Mouse (Mus musculus) liver, embryonic 16.5 days (tissue): ENCODE results near the gene B3galnt2. TPM values are rescaled to one million over a fixed set of nuclear protein-coding genes. Genes with fewer than 3 reads are reported as not detected.

Source experiments
- ATAC-seq: fragments of 200-750 bp; cut with Nextera tagmentation; 2 replicates; pipeline ENCODE4 v1.8.0; 2017; ENCODE audit warnings: low read depth, mild to moderate bottlenecking, moderate number of reproducible peaks, moderate library complexity
- H3K27ac ChIP-seq: fragments of 300-500 bp; sonication (generic); 2 replicates; pipeline ENCODE4 v1.5.1; 2014; ENCODE audit warnings: mild to moderate bottlenecking, low read length
- H3K27me3 ChIP-seq: fragments of 300-500 bp; sonication (generic); 2 replicates; pipeline ENCODE4 v1.6.1; 2014; ENCODE audit warnings: low read depth, low read length, mixed read lengths; ENCODE audit not compliant: control insufficient read depth, insufficient read depth
- H3K36me3 ChIP-seq: fragments of 300-500 bp; sonication (generic); 2 replicates; pipeline ENCODE4 v1.6.1; 2014; ENCODE audit warnings: mild to moderate bottlenecking; ENCODE audit not compliant: control insufficient read depth, insufficient read depth
- H3K4me1 ChIP-seq: fragments of 300-500 bp; sonication (generic); 2 replicates; pipeline ENCODE4 v1.6.1; 2014; ENCODE audit warnings: low read depth, low read length, mixed read lengths; ENCODE audit not compliant: control insufficient read depth
- H3K4me2 ChIP-seq: fragments of 300-500 bp; sonication (generic); 2 replicates; pipeline ENCODE4 v1.6.1; 2014; ENCODE audit warnings: low read depth, low read length, mixed read lengths
- H3K4me3 ChIP-seq: fragments of 300-500 bp; sonication (generic); 2 replicates; pipeline ENCODE4 v1.5.1; 2014; ENCODE audit warnings: low read depth, mild to moderate bottlenecking, low read length
- H3K9ac ChIP-seq: fragments of 300-500 bp; sonication (generic); 2 replicates; pipeline ENCODE4 v1.6.1; 2014; ENCODE audit warnings: low read depth, low read length
- H3K9me3 ChIP-seq: fragments of 300-500 bp; sonication (generic); replicated peaks from 2 replicates; pipeline ENCODE4 v1.6.1; 2016; ENCODE audit warnings: low read length; ENCODE audit not compliant: control insufficient read depth
- WGBS: fragments of 180-500 bp; shearing (Covaris S2); extraction: QIAGEN DNeasy Blood & Tissue Kit; methylation state at CpG from one replicate; pipeline ENCODE4 v1.1.7; 2014; ENCODE audit not compliant: insufficient replicate concordance; 5-methylcytosine and 5-hydroxymethylcytosine counted together
- polyA plus RNA-seq: library from polyadenylated mRNA; unstranded; fragments of >200 nt; fragmentation: Nextera tagmentation; extraction: Ambion mirVana; gene quantifications from 2 replicates; pipeline ENCODE4 v1.2.1, GENCODE M21; 2015

B3galnt2 gene
- polyA plus RNA-seq, 1 experiment from 2014 or later = 23.2 TPM

- Histone ChIP-seq H3K36me3 (peaks cover 50% of the 10 kb centered on the region), H3K27me3 (no peaks in the 10 kb centered on the region), H3K4me3 (no peak overlapping the region), H3K9me3 (no peaks in the 10 kb centered on the region), H3K27ac (no peak overlapping the region), H3K9ac (no peak overlapping the region), H3K4me1 (no peaks in the 10 kb centered on the region), H3K4me2 (no peak overlapping the region)
- ATAC-seq = no peak
- WGBS = 80% methylated on average over 5 of the region's 5 CpGs
Observed at GRCm38 (mm10) chr13:13995046-13995445, 40.8 kb downstream of the B3galnt2 start.

GRCm38 (mm10) chr13:13997476-13997875 lies 43.2 kb downstream of the B3galnt2 start:
- Histone ChIP-seq H3K4me2 (no peak overlapping the region), H3K27me3 (no peaks in the 10 kb centered on the region), H3K9me3 (no peaks in the 10 kb centered on the region), H3K4me1 (no peaks in the 10 kb centered on the region), H3K9ac (no peak overlapping the region), H3K36me3 (peaks cover 61% of the 10 kb centered on the region), H3K4me3 (no peak overlapping the region), H3K27ac (no peak overlapping the region)
- peak; percentile 85 for ATAC-seq
- 67% methylated on average over 5 of the region's 5 CpGs for WGBS

- Histone ChIP-seq H3K4me3 (no peak overlapping the region), H3K9me3 (no peaks in the 10 kb centered on the region), H3K36me3 (peaks cover 44% of the 10 kb centered on the region), H3K9ac (no peak overlapping the region), H3K27ac (no peak overlapping the region), H3K27me3 (no peaks in the 10 kb centered on the region), H3K4me1 (no peaks in the 10 kb centered on the region), H3K4me2 (no peak overlapping the region)
- 66% methylated on average over 2 of the region's 2 CpGs for WGBS
- ATAC-seq = no peak; the same call in 1 of the 2 replicates
Observed at GRCm38 (mm10) chr13:14002706-14003105, 48.4 kb downstream of the B3galnt2 start.

- Histone ChIP-seq H3K4me3 (no peak overlapping the region), H3K9me3 (no peaks in the 10 kb centered on the region), H3K9ac (no peak overlapping the region), H3K27me3 (no peaks in the 10 kb centered on the region), H3K36me3 (peaks cover 33% of the 10 kb centered on the region), H3K4me2 (no peak overlapping the region), H3K27ac (no peak overlapping the region), H3K4me1 (no peaks in the 10 kb centered on the region)
- no peak for ATAC-seq
- WGBS = 65% methylated on average over 4 of the region's 4 CpGs
Observed at GRCm38 (mm10) chr13:14004086-14004485, 49.8 kb downstream of the B3galnt2 start.

GRCm38 (mm10) chr13:14004999-14005398 lies 50.7 kb downstream of the B3galnt2 start:
- 78% methylated on average over 5 of the region's 5 CpGs for WGBS
- Histone ChIP-seq H3K4me1 (no peaks in the 10 kb centered on the region), H3K27me3 (no peaks in the 10 kb centered on the region), H3K27ac (no peak overlapping the region), H3K36me3 (peaks cover 28% of the 10 kb centered on the region), H3K9me3 (no peaks in the 10 kb centered on the region), H3K9ac (no peak overlapping the region), H3K4me3 (no peak overlapping the region), H3K4me2 (no peak overlapping the region)
- ATAC-seq = no peak

- H3K36me3 ChIP-seq = peaks cover 25% of the 10 kb centered on the region
- WGBS = 60% methylated on average over 2 of the region's 2 CpGs
Observed at GRCm38 (mm10) chr13:14006056-14006455, 51.8 kb downstream of the B3galnt2 start.

GRCm38 (mm10) chr13:14011454-14011995 lies 57.3 kb downstream of the B3galnt2 start:
- Histone ChIP-seq H3K9ac (no peak overlapping the region), H3K4me3 (no peak overlapping the region), H3K4me2 (no peak overlapping the region), H3K4me1 (peaks cover 5% of the 10 kb centered on the region), H3K27ac (no peak overlapping the region), H3K27me3 (no peaks in the 10 kb centered on the region), H3K9me3 (no peaks in the 10 kb centered on the region), H3K36me3 (peaks cover 19% of the 10 kb centered on the region)
- WGBS = 82% methylated on average over 4 of the region's 4 CpGs
- ATAC-seq = no peak

More at GRCm38 (mm10) chr13:14006056-14006455, 51.8 kb downstream of the B3galnt2 start:
- no peaks in the 10 kb centered on the region; the same call in 1 of the 2 replicates for H3K4me1 ChIP-seq
- no peak for ATAC-seq
- no peaks in the 10 kb centered on the region for H3K27me3 ChIP-seq
- no peak overlapping the region for H3K9ac ChIP-seq
- no peak overlapping the region for H3K4me2 ChIP-seq
- H3K9me3 ChIP-seq = no peaks in the 10 kb centered on the region
- H3K4me3 ChIP-seq = no peak overlapping the region
- no peak overlapping the region for H3K27ac ChIP-seq

GRCm38 (mm10) chr13:14014001-14014400 lies 59.7 kb downstream of the B3galnt2 start:
- H3K36me3 ChIP-seq = peaks cover 19% of the 10 kb centered on the region
- no peaks in the 10 kb centered on the region for H3K27me3 ChIP-seq
- no peak overlapping the region for H3K27ac ChIP-seq
- no peaks in the 10 kb centered on the region for H3K9me3 ChIP-seq
- no peak overlapping the region for H3K4me2 ChIP-seq
- H3K9ac ChIP-seq = no peak overlapping the region
- H3K4me1 ChIP-seq = peaks cover 19% of the 10 kb centered on the region
- no peak overlapping the region for H3K4me3 ChIP-seq
- ATAC-seq = no peak
- WGBS = 92% methylated on average over 2 of the region's 2 CpGs

- H3K9me3 ChIP-seq = no peaks in the 10 kb centered on the region
- no peak overlapping the region for H3K9ac ChIP-seq
- H3K4me1 ChIP-seq = peaks cover 22% of the 10 kb centered on the region
- no peaks in the 10 kb centered on the region for H3K27me3 ChIP-seq
- no peak overlapping the region for H3K4me3 ChIP-seq
- H3K27ac ChIP-seq = no peak overlapping the region
- 84% methylated on average over 4 of the region's 4 CpGs for WGBS
- no peak overlapping the region for H3K4me2 ChIP-seq
- ATAC-seq = no peak
- peaks cover 19% of the 10 kb centered on the region for H3K36me3 ChIP-seq
Observed at GRCm38 (mm10) chr13:14014540-14014939, 60.3 kb downstream of the B3galnt2 start.
